Mouse (Mus musculus): Measurements from ENCODE around the gene Pus3. TPM values are rescaled to one million over a fixed set of nuclear protein-coding genes. Genes with fewer than 3 reads are reported as not detected.

Pus3 gene
- 28.7 TPM for polyA plus RNA-seq (2017; shearing (Covaris generic))

DNA sequence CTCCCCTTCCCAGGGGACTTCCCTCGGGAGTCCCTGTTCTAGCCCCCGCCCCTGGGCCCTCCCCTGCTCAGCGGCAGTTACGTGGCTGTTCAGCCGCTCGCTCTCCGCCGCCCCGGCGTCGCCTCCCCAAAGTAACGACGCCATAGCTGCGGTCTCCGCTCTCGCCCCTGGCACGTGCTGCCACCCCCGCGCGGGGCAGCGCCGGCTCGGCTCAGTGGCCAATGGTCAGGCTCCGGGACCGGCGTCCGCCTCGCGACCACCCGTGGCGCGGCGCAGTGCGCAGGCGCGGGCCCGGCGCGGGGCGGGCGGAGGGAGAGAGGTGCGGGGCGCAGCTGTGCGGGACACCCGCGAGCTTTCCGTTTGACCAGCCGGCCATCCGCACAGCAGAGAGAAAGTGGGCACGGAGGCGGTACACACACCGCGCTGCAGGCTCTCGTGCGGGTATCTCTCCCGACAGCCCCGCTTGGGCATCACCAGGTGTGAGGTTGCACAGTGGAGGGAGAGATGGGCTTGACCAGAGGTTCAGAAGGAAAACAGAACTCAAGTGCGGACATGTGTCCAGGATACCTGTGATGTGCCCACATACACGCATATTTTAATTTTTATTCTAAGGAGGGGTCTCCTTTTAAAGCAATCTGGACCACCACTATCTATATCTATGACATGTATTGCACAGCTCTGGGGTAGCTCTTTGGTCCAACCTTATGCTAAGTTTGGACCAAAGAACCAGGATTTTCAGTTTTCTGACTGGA, at the start of gene Pus3, which contains the start of gene Ddx25:
Gene Pus3, plus strand, starts transcription at position 339 of the 752 bp plus-strand sequence.
Gene Ddx25, minus strand, starts transcription at position 272 of the 752 bp plus-strand sequence.

DNA sequence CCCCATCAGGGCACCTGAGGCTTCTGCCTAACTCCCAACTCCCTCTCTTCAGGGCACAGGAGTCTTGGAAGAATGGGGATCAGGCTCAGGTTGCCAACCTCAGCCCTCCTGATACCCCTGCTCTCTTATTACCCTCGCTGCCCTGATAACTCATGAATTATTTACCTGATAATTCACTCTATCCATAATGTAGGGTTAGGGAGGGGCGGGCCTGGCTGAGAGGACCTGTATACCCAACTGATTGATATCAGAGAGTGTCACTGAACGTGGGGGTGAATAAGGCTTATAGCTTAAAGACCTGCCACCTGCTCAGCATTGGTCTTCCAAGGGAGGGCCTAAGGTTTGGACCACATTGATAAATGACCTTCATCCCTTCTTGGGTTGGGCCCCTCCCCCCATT, 40.2 kb upstream of the Pus3 start, which contains the start of gene Gm1113:
Gene Gm1113, minus strand, starts transcription at position 101 of the 400 bp plus-strand sequence.

GRCm38 (mm10) chr9:35569571-35570534, 11.5 kb downstream of the Pus3 start, which contains the start of the genes Pate2 and Hyls1:
Gene Pate2 (plus strand): TSS chr9:35570284.
Gene Hyls1 (minus strand): TSS chr9:35570398.

GRCm38 (mm10) chr9:35611841-35612240, 53.4 kb downstream of the Pus3 start, which contains the start of gene Pate4:
Gene Pate4 (minus strand): TSS chr9:35611941.

Other genes with a start within 250 kb of the Pus3 start
- gene Cdon, start 137.5 kb upstream of the Pus3 start, polyA plus RNA-seq (2017; shearing (Covaris generic)) = 11.4 TPM
- gene Gm1113, start 40.3 kb upstream of the Pus3 start, polyA plus RNA-seq (2017; shearing (Covaris generic)) = not detected
- 0.15 TPM for gene Ddx25, start 67 bp upstream of the Pus3 start, polyA plus RNA-seq (2017; shearing (Covaris generic))
- gene Pate2, start 11.7 kb downstream of the Pus3 start, polyA plus RNA-seq (2017; shearing (Covaris generic)) = 0.54 TPM
- gene Hyls1, start 11.8 kb downstream of the Pus3 start, polyA plus RNA-seq (2017; shearing (Covaris generic)) = 5.3 TPM
- gene Pate4, start 53.3 kb downstream of the Pus3 start, polyA plus RNA-seq (2017; shearing (Covaris generic)) = not detected
- not detected for gene Pate3, start 89.6 kb downstream of the Pus3 start, polyA plus RNA-seq (2017; shearing (Covaris generic))
- gene Pate1, start 128.8 kb downstream of the Pus3 start, polyA plus RNA-seq (2017; shearing (Covaris generic)) = 0.83 TPM
- not detected for gene Gm17677, start 182.5 kb downstream of the Pus3 start, polyA plus RNA-seq (2017; shearing (Covaris generic))
- gene Gm17727, start 219.5 kb downstream of the Pus3 start, polyA plus RNA-seq (2017; shearing (Covaris generic)) = not detected
- not detected for gene Gm27235, start 231.5 kb downstream of the Pus3 start, polyA plus RNA-seq (2017; shearing (Covaris generic))
- gene D730048I06Rik, start 231.5 kb downstream of the Pus3 start, polyA plus RNA-seq (2017; shearing (Covaris generic)) = not detected

All from effector memory CD4-positive, alpha-beta T cell, adult 7 months (primary cell).